Mouse (Mus musculus) embryonic fibroblast, embryonic 13.5 days (primary cell): ENCODE results near the gene Abhd6.

Experiments
- CTCF ChIP-seq: IDR thresholded peaks from 2 replicates; pipeline ENCODE4 v1.5.1; 2011; ENCODE audit warnings: mild to moderate bottlenecking, control low read depth, low read length, moderate library complexity, borderline replicate concordance; ENCODE audit not compliant: insufficient read depth
- POLR2A ChIP-seq: IDR thresholded peaks from 2 replicates; pipeline ENCODE4 v1.6.1; 2011; ENCODE audit warnings: low read depth, mild to moderate bottlenecking, control low read depth, low read length, moderate library complexity

- TF ChIP-seq POLR2A (no peak), CTCF (no peak)
These were observed 35.4 kb downstream of the Abhd6 start for GRCm38 (mm10) chr14:8038150-8038549.
